Mouse (Mus musculus): ENCODE data around the gene Tff2. TPM values are rescaled to one million over a fixed set of nuclear protein-coding genes. Genes with fewer than 3 reads are reported as not detected.
A peak's percentile ranks its signal among the peaks of the same experiment; 100 is the strongest.

The Tff2 gene
- total RNA-seq (2022), result not detected

GRCm38 (mm10) chr17:31144040-31145037 lies at the start of gene Tff2:
TSS of gene Tff2 (minus strand) at chr17:31144282.
- no peak for DNase-seq (ENCODE audit: low spot score in 2 of 2)

- no peak for DNase-seq (ENCODE audit: low spot score in 2 of 2)
Measured at GRCm38 (mm10) chr17:31193360-31193759, 49.3 kb upstream of the Tff2 start.

- no peak for DNase-seq (ENCODE audit: low spot score in 2 of 2)
Measured at GRCm38 (mm10) chr17:31192663-31193062, 48.6 kb upstream of the Tff2 start.

GRCm38 (mm10) chr17:31191825-31192224 lies 47.7 kb upstream of the Tff2 start:
- DNase-seq (ENCODE audit: low spot score in 2 of 2), result no peak

GRCm38 (mm10) chr17:31187370-31187769 lies 43.3 kb upstream of the Tff2 start:
- DNase-seq (ENCODE audit: low spot score in 2 of 2), result peak; percentile 18 to 25

GRCm38 (mm10) chr17:31184269-31184990 lies 40.3 kb upstream of the Tff2 start:
- DNase-seq (ENCODE audit: low spot score in 2 of 2), result no peak

GRCm38 (mm10) chr17:31183180-31183974 lies 39.3 kb upstream of the Tff2 start:
- DNase-seq (ENCODE audit: low spot score in 2 of 2), result no peak

GRCm38 (mm10) chr17:31181490-31181889 lies 37.4 kb upstream of the Tff2 start:
- no peak for DNase-seq (ENCODE audit: low spot score in 2 of 2)

- no peak for DNase-seq (ENCODE audit: low spot score in 2 of 2)
Measured at GRCm38 (mm10) chr17:31176321-31176720, 32.2 kb upstream of the Tff2 start.

- DNase-seq (ENCODE audit: low spot score in 2 of 2), result no peak
Measured at GRCm38 (mm10) chr17:31169796-31170195, 25.7 kb upstream of the Tff2 start.

- no peak for DNase-seq (ENCODE audit: low spot score in 2 of 2)
Measured at GRCm38 (mm10) chr17:31165127-31165526, 21.0 kb upstream of the Tff2 start, which contains the start of gene Tff1. TSS of gene Tff1 (minus strand) at chr17:31165277.

- DNase-seq (ENCODE audit: low spot score in 2 of 2), result no peak
Measured at GRCm38 (mm10) chr17:31163821-31164220, 19.7 kb upstream of the Tff2 start.

GRCm38 (mm10) chr17:31162607-31163006 lies 18.5 kb upstream of the Tff2 start:
- DNase-seq (ENCODE audit: low spot score in 2 of 2), result no peak

GRCm38 (mm10) chr17:31160291-31160690 lies 16.2 kb upstream of the Tff2 start:
- no peak for DNase-seq (ENCODE audit: low spot score in 2 of 2)

- DNase-seq (ENCODE audit: low spot score in 2 of 2), result no peak
Measured at GRCm38 (mm10) chr17:31157921-31158320, 13.8 kb upstream of the Tff2 start.

GRCm38 (mm10) chr17:31153785-31154184 lies 9.7 kb upstream of the Tff2 start:
- no peak for DNase-seq (ENCODE audit: low spot score in 2 of 2)

GRCm38 (mm10) chr17:31152966-31153499 lies 9.0 kb upstream of the Tff2 start:
- DNase-seq (ENCODE audit: low spot score in 2 of 2), result no peak

GRCm38 (mm10) chr17:31152512-31152911 lies 8.4 kb upstream of the Tff2 start:
- no peak for DNase-seq (ENCODE audit: low spot score in 2 of 2)

GRCm38 (mm10) chr17:31145998-31146397 lies 1.9 kb upstream of the Tff2 start:
- DNase-seq (ENCODE audit: low spot score in 2 of 2), result no peak

GRCm38 (mm10) chr17:31142116-31142515 lies 2.0 kb downstream of the Tff2 start:
- no peak for DNase-seq (ENCODE audit: low spot score in 2 of 2)

- no peak for DNase-seq (ENCODE audit: low spot score in 2 of 2)
Measured at GRCm38 (mm10) chr17:31138398-31138797, 5.7 kb downstream of the Tff2 start.

All from gastrocnemius, adult 8-10 months (tissue).